Mouse (Mus musculus) MEL (cell line): ENCODE results near the gene Tnfrsf1b. TPM values are rescaled to one million over a fixed set of nuclear protein-coding genes. Genes with fewer than 3 reads are reported as not detected.

Source experiments
- DNase-seq: peaks from one replicate; pipeline ENCODE4 v3.0.0; 2011; ENCODE audit warnings: low read depth, low spot score
- H3K27ac ChIP-seq: 2 replicates; pipeline ENCODE4 v1.5.1; 2012; ENCODE audit warnings: low read depth, mild to moderate bottlenecking, control low read depth, low read length, moderate library complexity; ENCODE audit not compliant: control insufficient read depth
- H3K27me3 ChIP-seq, 2 experiments: fragments of 150-350 bp in 1 of 2; sonication (generic) in 1 of 2; 2 replicates each; pipeline ENCODE4 v1.6.1; 2012; ENCODE audit warnings: low read length in 2 of 2, mild to moderate bottlenecking in 2 of 2, improper control_type of control experiment in 1 of 2, moderate library complexity in 1 of 2; ENCODE audit not compliant: insufficient read depth in 2 of 2, control insufficient read depth in 1 of 2
- H3K36me3 ChIP-seq, 2 experiments: 2 replicates each; pipeline ENCODE4 v1.6.1; 2012 to 2014; ENCODE audit warnings: low read length in 2 of 2, improper control_type of control experiment in 1 of 2, inconsistent platforms in 1 of 2, mild to moderate bottlenecking in 1 of 2; ENCODE audit not compliant: insufficient read depth in 2 of 2, control insufficient read depth in 1 of 2
- H3K4me1 ChIP-seq, 2 experiments: fragments of 150-350 bp in 1 of 2; sonication (generic) in 1 of 2; 2 replicates each; pipeline ENCODE4 v1.6.1; 2012; ENCODE audit warnings: low read length in 2 of 2, improper control_type of control experiment in 1 of 2, mild to moderate bottlenecking in 1 of 2; ENCODE audit not compliant: insufficient read depth in 2 of 2, control insufficient read depth in 1 of 2
- H3K4me3 ChIP-seq, 2 experiments: fragments of 150-350 bp in 1 of 2; sonication (generic) in 1 of 2; 2 replicates each; pipeline ENCODE4 v1.5.1; 2012; ENCODE audit warnings: low read depth in 2 of 2, low read length in 2 of 2, mild to moderate bottlenecking in 2 of 2, moderate library complexity in 2 of 2, control low read depth in 1 of 2, improper control_type of control experiment in 1 of 2; ENCODE audit not compliant: control insufficient read depth in 1 of 2, insufficient read depth in 1 of 2
- H3K79me2 ChIP-seq: 2 replicates; pipeline ENCODE4 v1.6.1; 2012; ENCODE audit warnings: mild to moderate bottlenecking, low read length, moderate library complexity; ENCODE audit not compliant: control insufficient read depth, poor library complexity, insufficient read depth
- H3K9ac ChIP-seq: 2 replicates; pipeline ENCODE4 v1.6.1; 2012; ENCODE audit warnings: low read depth, mild to moderate bottlenecking, control low read depth, low read length, moderate library complexity; ENCODE audit not compliant: control insufficient read depth, poor library complexity, severe bottlenecking
- H3K9me3 ChIP-seq: fragments of 150-350 bp; sonication (generic); replicated peaks from 2 replicates; pipeline ENCODE4 v1.6.1; 2012; ENCODE audit warnings: mild to moderate bottlenecking, low read length, improper control_type of control experiment, moderate library complexity; ENCODE audit not compliant: insufficient read depth
- CHD1 ChIP-seq: IDR thresholded peaks from 2 replicates; pipeline ENCODE4 v1.6.1; 2012; ENCODE audit warnings: low read depth, mild to moderate bottlenecking, inconsistent platforms, low read length, improper control_type of control experiment
- CHD2 ChIP-seq: IDR thresholded peaks from 2 replicates; pipeline ENCODE4 v1.6.1; 2011; ENCODE audit warnings: low read length, improper control_type of control experiment
- CTCF ChIP-seq, 3 experiments: IDR thresholded peaks in 2 of 3; conservative IDR thresholded peaks in 1 of 3; 2 replicates each; pipeline ENCODE4 v1.5.1; 2011 to 2012; ENCODE audit warnings: low read length in 3 of 3, low read depth in 2 of 3, mild to moderate bottlenecking in 2 of 3, improper control_type of control experiment in 1 of 3, inconsistent platforms in 1 of 3, mixed read lengths in 1 of 3, moderate library complexity in 1 of 3; ENCODE audit not compliant: control insufficient read depth in 1 of 3, insufficient read depth in 1 of 3, poor library complexity in 1 of 3, severe bottlenecking in 1 of 3
- ELF1 ChIP-seq: IDR thresholded peaks from 2 replicates; pipeline ENCODE4 v1.6.1; 2014; ENCODE audit warnings: low read depth, mild to moderate bottlenecking, inconsistent platforms, low read length, improper control_type of control experiment, moderate library complexity
- ETS1 ChIP-seq: IDR thresholded peaks from 2 replicates; pipeline ENCODE4 v1.6.1; 2012; ENCODE audit warnings: low read depth, mild to moderate bottlenecking, inconsistent platforms, low read length, improper control_type of control experiment, moderate library complexity
- HCFC1 ChIP-seq: IDR thresholded peaks from 2 replicates; pipeline ENCODE4 v1.6.1; 2012; ENCODE audit warnings: low read depth, mild to moderate bottlenecking, inconsistent platforms, low read length, improper control_type of control experiment, moderate library complexity
- KAT2A ChIP-seq: conservative IDR thresholded peaks from 2 replicates; pipeline ENCODE4 v1.6.1; 2012; ENCODE audit warnings: low read depth, low read length, improper control_type of control experiment, inconsistent platforms
- MAFK ChIP-seq: IDR thresholded peaks from 2 replicates; pipeline ENCODE4 v1.6.1; 2011; ENCODE audit warnings: low read depth, mild to moderate bottlenecking, low read length, improper control_type of control experiment, borderline replicate concordance
- MAX ChIP-seq: IDR thresholded peaks from 2 replicates; pipeline ENCODE4 v1.6.1; 2011; ENCODE audit warnings: low read length, improper control_type of control experiment
- MEF2A ChIP-seq: IDR thresholded peaks from 2 replicates; pipeline ENCODE4 v1.6.1; 2014; ENCODE audit warnings: low read depth, mild to moderate bottlenecking, inconsistent platforms, low read length, improper control_type of control experiment; ENCODE audit not compliant: poor library complexity, insufficient replicate concordance, severe bottlenecking; ENCODE audit errors: extremely low read depth
- POLR2A ChIP-seq, 2 experiments: IDR thresholded peaks; 2 replicates each; pipeline ENCODE4 v1.6.1; 2011 to 2012; ENCODE audit warnings: low read length in 2 of 2, mild to moderate bottlenecking in 2 of 2, control low read depth in 1 of 2, improper control_type of control experiment in 1 of 2, low read depth in 1 of 2, moderate library complexity in 1 of 2; ENCODE audit not compliant: control insufficient read depth in 1 of 2, insufficient read depth in 1 of 2, poor library complexity in 1 of 2
- RAD21 ChIP-seq: IDR thresholded peaks from 2 replicates; pipeline ENCODE4 v1.6.1; 2011; ENCODE audit warnings: mild to moderate bottlenecking, low read depth, low read length, improper control_type of control experiment
- SMC3 ChIP-seq: IDR thresholded peaks from 2 replicates; pipeline ENCODE4 v1.6.1; 2011; ENCODE audit warnings: low read depth, low read length, improper control_type of control experiment
- USF2 ChIP-seq, 2 experiments: IDR thresholded peaks; 2 replicates each; pipeline ENCODE4 v1.6.1; 2011 to 2012; ENCODE audit warnings: improper control_type of control experiment in 2 of 2, low read length in 2 of 2, borderline replicate concordance in 1 of 2, inconsistent platforms in 1 of 2, low read depth in 1 of 2, mild to moderate bottlenecking in 1 of 2; ENCODE audit not compliant: insufficient read depth in 1 of 2
- ZC3H11A ChIP-seq: IDR thresholded peaks from 2 replicates; pipeline ENCODE4 v1.6.1; 2012; ENCODE audit warnings: low read depth, mild to moderate bottlenecking, inconsistent platforms, low read length, improper control_type of control experiment
- ZKSCAN1 ChIP-seq: IDR thresholded peaks from 2 replicates; pipeline ENCODE4 v1.6.1; 2012; ENCODE audit warnings: low read depth, mild to moderate bottlenecking, inconsistent platforms, low read length, improper control_type of control experiment, moderate library complexity
- ZNF384 ChIP-seq: IDR thresholded peaks from 2 replicates; pipeline ENCODE4 v1.6.1; 2012; ENCODE audit warnings: low read depth, mild to moderate bottlenecking, inconsistent platforms, low read length, improper control_type of control experiment
- polyA plus RNA-seq, 2 experiments: library from polyadenylated mRNA; stranded (reverse) in 1 of 2; unstranded in 1 of 2; fragments of >175 nt in 1 of 2; fragments of >200 nt in 1 of 2; gene quantifications; 2 replicates each; pipeline versions ENCODE4 v1.2.1 to v1.2.4; 2012; ENCODE audit warnings: low replicate concordance in 2 of 2, low read depth in 1 of 2; ENCODE audit not compliant: insufficient read length in 2 of 2, insufficient read depth in 1 of 2, missing spikeins in 1 of 2
- total RNA-seq: library from RNA; depleted of rRNA; stranded (reverse); fragments of 300-350 nt; gene quantifications from 2 replicates; pipeline ENCODE4 v1.2.3, GENCODE M21; 2012

Gene Tnfrsf1b
- total and polyA plus RNA-seq, 3 experiments: 0.58 to 1.2 TPM; not detected in 1

DNA sequence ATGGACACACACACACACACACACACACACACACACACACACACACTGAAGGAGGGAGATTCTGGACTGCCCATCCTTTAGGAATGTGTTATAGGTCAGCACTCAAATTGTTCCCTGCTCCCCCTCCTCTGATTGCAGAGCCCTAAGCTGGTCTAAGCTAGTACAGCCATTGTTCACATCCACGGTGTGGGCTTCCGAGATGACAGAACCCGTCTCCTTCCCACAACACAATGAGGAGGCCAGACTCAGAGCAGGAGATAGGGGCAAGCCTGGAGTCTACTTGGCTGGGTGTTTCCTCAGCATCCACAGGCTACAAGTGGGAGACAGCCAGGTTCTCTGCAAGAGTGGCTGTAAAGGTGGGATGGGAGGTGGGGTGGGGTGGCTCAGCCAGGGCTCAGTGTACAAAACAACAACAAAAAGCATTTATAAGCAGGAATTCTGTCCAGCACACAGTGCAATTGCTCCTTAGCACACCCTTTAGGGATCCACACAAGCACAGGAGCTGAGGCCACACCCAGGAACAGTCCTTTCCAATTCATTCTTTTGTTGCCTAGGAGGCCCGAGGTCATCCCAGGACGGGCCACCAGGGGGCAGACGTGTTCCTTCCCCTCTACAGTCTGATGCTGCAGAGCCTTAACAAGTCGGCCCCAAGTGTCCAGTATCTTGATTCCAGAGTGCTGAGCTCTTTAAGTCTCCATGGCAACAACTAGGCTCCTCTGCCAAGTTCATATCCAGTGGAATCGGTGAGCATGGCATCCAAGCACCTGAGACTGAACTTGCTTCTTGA lies 32.5 kb downstream of the Tnfrsf1b start:
- Histone ChIP-seq H3K9ac (no peak overlapping the region), H3K79me2 (no peaks in the 10 kb centered on the region), H3K36me3 (no peaks in the 10 kb centered on the region; a peak in 1 of 4 replicates), H3K27me3 (no peaks in the 10 kb centered on the region), H3K27ac (no peak overlapping the region), H3K9me3 (no peaks in the 10 kb centered on the region), H3K4me1 (no peaks in the 10 kb centered on the region), H3K4me3 (no peak overlapping the region)
- peak; percentile 83 for DNase-seq
- TF ChIP-seq HCFC1 (no peak), ETS1 (0 out of 2 replicates have a peak, but pooled peaks have one; percentile 6), ZC3H11A (peak; percentile 82), CTCF (IDR thresholded peaks at IDR 0.05 in 2 of 3, conservative IDR thresholded peaks at IDR 0.05 in 1 of 3; ENCODE audit: control insufficient read depth in 1 of 3, insufficient read depth in 1 of 3, low read depth in 2 of 3, low read length in 3 of 3, poor library complexity in 1 of 3, severe bottlenecking in 1 of 3) (peak; percentile 86 to 93 (median 91)), SMC3 (peak; percentile 96), USF2 (IDR thresholded peaks at IDR 0.05; ENCODE audit: borderline replicate concordance in 1 of 2, insufficient read depth in 1 of 2, low read depth in 1 of 2, low read length in 2 of 2) (no peak), RAD21 (peak; percentile 82), MEF2A (no peak)

DNA sequence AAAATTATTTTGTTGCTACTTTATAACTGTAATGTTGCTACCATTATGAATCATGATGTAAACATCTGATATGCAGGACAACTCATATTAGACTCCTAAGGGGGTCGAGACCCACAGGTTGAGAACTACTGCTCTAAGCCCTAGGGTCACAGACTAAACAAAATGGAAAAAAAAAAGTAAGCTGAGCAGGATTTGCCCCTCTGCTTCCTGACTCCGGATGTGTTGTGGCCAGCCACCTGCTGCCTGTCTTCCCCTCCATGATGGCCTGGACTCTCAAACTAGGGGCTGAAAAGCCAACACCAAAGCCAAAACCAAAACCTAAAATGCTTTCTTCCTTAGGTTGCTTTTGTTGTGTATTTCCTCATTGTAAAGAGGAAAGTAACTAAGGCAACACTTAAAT lies 35.6 kb downstream of the Tnfrsf1b start:
- H3K27me3 ChIP-seq: no peaks in the 10 kb centered on the region
- no peak overlapping the region for H3K27ac ChIP-seq
- no peak overlapping the region for H3K4me3 ChIP-seq
- TF ChIP-seq KAT2A (no peak), ZNF384 (no peak), MAFK (no peak), CTCF (IDR thresholded peaks at IDR 0.05 in 2 of 3, conservative IDR thresholded peaks at IDR 0.05 in 1 of 3; ENCODE audit: control insufficient read depth in 1 of 3, insufficient read depth in 1 of 3, low read depth in 2 of 3, low read length in 3 of 3, poor library complexity in 1 of 3, severe bottlenecking in 1 of 3) (no peak), POLR2A (IDR thresholded peaks at IDR 0.05; ENCODE audit: control insufficient read depth in 1 of 2, insufficient read depth in 1 of 2, low read depth in 1 of 2, low read length in 2 of 2, poor library complexity in 1 of 2) (no peak), ELF1 (no peak), CHD1 (no peak), ZKSCAN1 (no peak), MAX (no peak), MEF2A (no peak), CHD2 (no peak), ZC3H11A (no peak)
- no peaks in the 10 kb centered on the region for H3K9me3 ChIP-seq
- H3K4me1 ChIP-seq: no peaks in the 10 kb centered on the region
- no peaks in the 10 kb centered on the region; a peak in 1 of 4 replicates for H3K36me3 ChIP-seq
- H3K79me2 ChIP-seq: no peaks in the 10 kb centered on the region
- no peak overlapping the region for H3K9ac ChIP-seq
- DNase-seq: no peak
